Mouse (Mus musculus) kidney, postnatal 14 days (tissue): ENCODE data around the gene D8Ertd738e.
A peak's percentile ranks its signal among the peaks of the same experiment; 100 is the strongest.

ENCODE experiments used
- DNase-seq: peaks from one replicate; pipeline ENCODE4 v3.0.0; 2022; ENCODE audit warnings: mixed read lengths

The D8Ertd738e gene

GRCm38 (mm10) chr8:84249257-84250170, at the start of gene D8Ertd738e:
Gene D8Ertd738e, minus strand, starts transcription at chr8:84249719.
- DNase-seq: peak; percentile 92

GRCm38 (mm10) chr8:84297029-84297785, 47.7 kb upstream of the D8Ertd738e start:
- no peak for DNase-seq

GRCm38 (mm10) chr8:84291688-84292087, 42.2 kb upstream of the D8Ertd738e start:
- peak; percentile 43 for DNase-seq

- no peak for DNase-seq
Measured at GRCm38 (mm10) chr8:84291086-84291485, 41.6 kb upstream of the D8Ertd738e start.

GRCm38 (mm10) chr8:84288892-84289291, 39.4 kb upstream of the D8Ertd738e start:
- peak; percentile 17 for DNase-seq

GRCm38 (mm10) chr8:84285665-84286064, 36.1 kb upstream of the D8Ertd738e start:
- DNase-seq: peak; percentile 61

- DNase-seq: peak; percentile 16
Measured at GRCm38 (mm10) chr8:84284608-84285063, 35.1 kb upstream of the D8Ertd738e start.

GRCm38 (mm10) chr8:84280777-84281176, 31.3 kb upstream of the D8Ertd738e start:
- no peak for DNase-seq

- DNase-seq: no peak
Measured at GRCm38 (mm10) chr8:84276447-84276846, 26.9 kb upstream of the D8Ertd738e start.

- DNase-seq: no peak
Measured at GRCm38 (mm10) chr8:84273968-84274367, 24.4 kb upstream of the D8Ertd738e start.

- DNase-seq: no peak
Measured at GRCm38 (mm10) chr8:84272302-84272701, 22.8 kb upstream of the D8Ertd738e start.

- peak; percentile 100 for DNase-seq
Measured at GRCm38 (mm10) chr8:84269950-84270773, 20.6 kb upstream of the D8Ertd738e start, which contains the start of gene Ccdc130. Gene Ccdc130, minus strand, starts transcription at chr8:84270380.

- no peak for DNase-seq
Measured at GRCm38 (mm10) chr8:84261098-84261497, 11.6 kb upstream of the D8Ertd738e start.

- peak; percentile 91 for DNase-seq
Measured at GRCm38 (mm10) chr8:84256822-84257610, 7.5 kb upstream of the D8Ertd738e start, which contains the start of gene Mri1. Gene Mri1, minus strand, starts transcription at chr8:84257326.

GRCm38 (mm10) chr8:84256458-84256821, 6.9 kb upstream of the D8Ertd738e start:
- no peak for DNase-seq

GRCm38 (mm10) chr8:84255858-84256257, 6.3 kb upstream of the D8Ertd738e start:
- no peak for DNase-seq

GRCm38 (mm10) chr8:84241821-84242220, 7.7 kb downstream of the D8Ertd738e start:
- peak; percentile 80 for DNase-seq

- DNase-seq: no peak
Measured at GRCm38 (mm10) chr8:84241167-84241566, 8.4 kb downstream of the D8Ertd738e start.

- DNase-seq: no peak
Measured at GRCm38 (mm10) chr8:84237542-84238229, 11.8 kb downstream of the D8Ertd738e start.

- peak; percentile 99 for DNase-seq
Measured at GRCm38 (mm10) chr8:84236998-84237473, 12.5 kb downstream of the D8Ertd738e start, which contains the start of gene Zswim4. Gene Zswim4, minus strand, starts transcription at chr8:84237055.
